Mouse (Mus musculus) cerebellum, adult 11-12 months (tissue): ENCODE results near the gene Psmd12.

Experiments
- DNase-seq: peaks from one replicate; pipeline ENCODE4 v3.0.0; 2022

Gene Psmd12

DNA sequence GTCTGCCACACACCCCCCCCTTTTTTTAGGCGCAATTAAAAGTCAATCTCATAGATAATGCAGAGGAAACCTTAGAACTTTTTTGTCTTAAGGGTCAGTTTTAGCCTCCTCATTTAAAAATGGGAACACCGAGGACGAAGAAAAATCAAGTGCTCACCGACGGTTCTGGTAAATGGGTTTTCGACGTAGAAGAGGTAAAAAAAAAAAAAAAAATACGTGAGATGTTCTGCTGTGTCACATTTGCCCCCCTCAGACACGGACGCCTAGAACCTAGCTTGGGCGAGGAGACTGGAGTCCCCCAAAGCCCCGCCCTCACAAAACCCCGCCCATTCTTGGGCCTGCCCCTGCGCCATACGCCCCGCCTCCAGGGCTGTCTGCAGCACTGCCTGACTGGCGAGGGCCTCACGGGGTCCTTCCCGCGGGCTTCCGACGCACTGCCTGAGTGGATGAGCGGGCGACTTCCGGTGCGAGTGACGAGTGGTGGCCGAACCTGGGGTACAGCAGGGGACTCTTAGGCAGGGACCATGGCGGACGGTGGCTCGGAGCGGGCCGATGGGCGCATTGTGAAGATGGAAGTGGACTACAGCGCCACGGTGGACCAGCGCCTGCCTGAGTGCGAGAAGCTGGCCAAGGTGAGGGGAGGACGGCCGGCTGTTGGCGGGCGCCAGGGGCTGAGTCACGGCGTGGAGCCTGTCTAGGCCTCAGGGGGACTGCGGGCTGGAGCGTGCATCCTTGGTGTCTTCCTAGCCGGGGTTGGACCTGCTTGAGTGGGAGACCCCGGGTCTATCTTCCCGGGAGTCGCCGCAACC is at the start of gene Psmd12:
Psmd12 (plus strand) TSS at position 432 of the 809 bp plus-strand sequence.
- DNase-seq, result peak; percentile 93

DNA sequence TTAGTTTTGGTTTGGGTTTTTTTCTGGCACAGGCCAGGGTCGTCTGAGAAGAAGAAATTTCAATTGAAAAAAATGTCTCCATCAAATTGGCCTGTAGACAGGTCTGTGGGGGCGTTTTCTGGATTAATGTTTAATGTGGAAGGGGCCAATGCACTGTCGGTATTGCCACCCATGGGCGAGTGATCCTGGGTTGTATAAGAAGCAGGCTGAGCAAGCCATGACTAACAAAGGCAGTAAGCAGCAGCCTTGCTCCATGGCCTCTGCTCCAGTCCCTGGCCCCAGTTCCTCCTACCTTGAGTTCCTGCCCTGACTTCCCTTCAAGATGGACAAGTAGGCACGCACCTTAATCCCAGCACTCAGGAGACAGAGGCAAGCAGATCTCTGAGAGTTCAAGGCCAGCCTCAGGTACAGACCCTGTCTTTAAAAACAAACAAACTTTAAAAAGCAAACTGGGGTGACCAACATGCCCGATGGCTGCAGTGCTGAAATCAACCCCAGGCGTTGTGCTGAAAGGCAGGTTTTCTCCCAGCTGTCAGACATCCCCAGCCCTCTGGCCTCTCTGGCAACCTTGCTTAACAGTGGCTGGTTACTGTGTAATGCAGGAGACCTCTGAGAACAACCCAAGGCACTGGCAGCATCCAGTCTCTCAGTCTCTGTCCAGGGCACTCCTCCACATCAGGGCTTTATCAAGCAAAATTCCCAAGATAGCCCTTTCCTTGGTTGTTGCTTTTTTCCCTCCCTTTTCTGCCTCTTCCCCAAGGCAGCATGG is 47.9 kb upstream of the Psmd12 start:
- no peak for DNase-seq

- DNase-seq, result no peak
These were observed 43.4 kb upstream of the Psmd12 start for GRCm38 (mm10) chr11:107435776-107436449.

- no peak for DNase-seq
These were observed 41.6 kb upstream of the Psmd12 start for GRCm38 (mm10) chr11:107437723-107438122.

GRCm38 (mm10) chr11:107438140-107438539 is 41.1 kb upstream of the Psmd12 start:
- DNase-seq, result no peak

- no peak for DNase-seq
These were observed 38.2 kb upstream of the Psmd12 start for GRCm38 (mm10) chr11:107441050-107441449.

DNA sequence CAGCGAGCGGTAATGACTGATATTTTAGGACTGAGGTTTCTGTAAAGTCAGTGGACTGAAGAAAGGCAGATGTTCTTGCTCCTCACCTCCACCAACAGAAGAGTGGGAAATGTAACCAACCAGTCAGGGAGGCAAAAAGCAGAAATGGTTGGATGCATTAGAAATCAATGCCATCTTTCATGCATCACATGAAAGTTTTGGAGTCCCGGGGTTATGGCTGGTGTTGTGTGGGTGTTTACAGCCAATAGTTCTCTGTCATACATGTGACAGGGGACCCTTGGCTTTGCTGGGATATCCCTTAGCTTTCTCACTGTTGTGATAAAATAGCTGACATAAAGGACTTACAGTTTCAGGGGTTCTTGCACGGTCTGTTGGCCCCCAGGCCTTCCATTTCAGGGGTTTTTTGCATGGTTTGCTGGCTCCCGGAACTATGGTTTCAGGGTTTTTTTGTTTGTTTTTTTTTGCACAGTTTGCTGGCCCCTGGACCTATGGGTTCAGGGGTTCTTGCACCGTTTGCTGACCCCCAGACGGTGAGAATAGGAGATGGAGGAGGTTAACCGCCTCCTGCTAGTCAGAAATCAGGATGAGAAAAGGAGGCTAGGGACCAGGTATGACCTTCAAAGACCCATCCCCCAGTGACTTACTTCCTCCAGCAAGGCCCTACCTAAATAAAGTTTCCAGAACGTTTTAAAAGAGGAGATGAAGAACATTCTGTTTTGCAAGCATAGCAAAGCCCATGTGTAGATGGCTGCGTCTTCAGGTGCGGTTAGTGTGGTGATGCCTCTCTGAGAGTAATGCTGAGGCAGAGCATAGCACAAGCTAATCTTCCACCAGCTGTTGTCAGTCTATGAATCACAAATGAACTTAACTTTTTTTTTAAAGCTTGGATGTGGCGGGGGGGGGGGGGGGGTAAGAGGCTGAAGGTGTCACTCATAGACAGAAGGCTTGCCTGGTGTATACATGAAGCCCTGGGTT is 35.9 kb upstream of the Psmd12 start:
- no peak for DNase-seq

DNA sequence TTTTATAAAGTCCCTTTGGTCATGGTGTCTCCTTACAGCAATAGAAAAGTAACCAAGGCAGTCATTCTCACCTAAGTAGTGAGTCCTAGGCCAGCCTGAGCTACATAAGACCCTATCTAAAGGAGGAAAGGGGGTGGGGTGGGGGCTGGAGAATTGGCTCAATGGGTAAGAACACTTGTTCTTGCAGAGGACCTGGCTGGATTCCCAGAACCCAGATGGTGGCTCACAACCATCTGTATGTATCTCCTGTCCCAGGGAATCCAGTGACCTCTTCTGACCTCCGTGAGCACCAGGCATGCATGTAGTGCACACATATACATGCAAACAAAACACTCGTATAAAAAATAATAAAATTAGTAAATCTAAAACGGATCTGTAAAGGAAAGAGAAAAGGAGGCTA is 33.6 kb upstream of the Psmd12 start:
- peak; percentile 81 for DNase-seq

DNA sequence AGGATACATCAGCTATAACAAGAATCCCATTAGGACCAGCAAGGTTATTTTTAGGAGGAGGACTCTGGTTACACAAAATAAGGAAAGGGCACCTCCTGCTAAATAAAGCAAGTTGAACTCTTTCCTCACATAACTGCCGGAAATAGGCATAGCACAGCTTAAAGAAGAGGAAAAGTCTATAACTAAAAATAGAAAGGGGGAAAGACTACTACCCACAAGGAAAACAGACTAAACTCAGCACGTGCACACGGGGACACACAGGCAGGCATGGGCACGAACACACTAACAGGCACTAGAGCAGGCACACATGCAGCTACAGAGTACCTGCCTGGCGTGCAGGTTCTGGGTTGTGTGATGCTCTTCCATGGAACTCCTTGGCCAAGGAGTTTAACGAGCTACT is 32.6 kb upstream of the Psmd12 start:
- no peak for DNase-seq

DNA sequence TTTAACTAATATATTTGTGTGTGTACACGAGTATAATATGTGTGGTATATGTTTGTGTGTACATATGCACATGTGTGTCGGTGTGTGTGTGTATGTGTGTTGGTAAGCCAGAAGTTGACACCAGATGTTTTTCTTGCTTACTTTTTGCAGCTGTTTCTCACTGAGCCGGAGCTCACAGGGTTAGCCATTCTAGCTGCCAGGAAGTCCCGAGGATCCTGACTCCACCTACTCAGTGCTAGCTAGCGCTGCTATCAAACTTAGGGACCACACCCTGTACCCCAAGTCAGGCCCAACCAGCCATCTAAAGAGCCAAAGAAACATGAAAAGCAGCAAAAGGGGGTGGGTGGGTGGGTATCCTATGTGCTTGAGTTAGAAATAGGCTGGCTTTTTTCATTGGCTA is 31.9 kb upstream of the Psmd12 start:
- DNase-seq, result no peak

GRCm38 (mm10) chr11:107447915-107448314 is 31.4 kb upstream of the Psmd12 start:
- DNase-seq, result no peak

- DNase-seq, result no peak
These were observed 29.9 kb upstream of the Psmd12 start for GRCm38 (mm10) chr11:107449169-107449910.

DNA sequence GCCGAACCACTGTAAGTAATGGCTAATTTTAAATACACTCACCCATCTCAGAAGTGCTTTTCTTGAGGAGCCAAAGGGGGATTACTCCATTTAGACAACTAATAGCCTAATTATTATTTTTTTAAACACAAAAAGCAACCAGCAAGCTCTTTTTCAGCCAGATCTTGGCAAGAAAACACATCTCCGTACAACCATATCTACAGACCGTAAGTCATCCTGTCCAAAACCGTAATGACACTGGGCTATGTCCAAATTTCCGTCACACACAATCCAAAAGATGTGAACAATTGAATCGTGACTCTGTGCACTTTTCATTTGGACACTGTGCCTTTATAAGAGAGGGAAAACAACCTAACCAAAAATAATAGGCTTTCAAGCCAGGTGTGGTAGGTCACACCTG is 29.2 kb upstream of the Psmd12 start:
- DNase-seq, result no peak

DNA sequence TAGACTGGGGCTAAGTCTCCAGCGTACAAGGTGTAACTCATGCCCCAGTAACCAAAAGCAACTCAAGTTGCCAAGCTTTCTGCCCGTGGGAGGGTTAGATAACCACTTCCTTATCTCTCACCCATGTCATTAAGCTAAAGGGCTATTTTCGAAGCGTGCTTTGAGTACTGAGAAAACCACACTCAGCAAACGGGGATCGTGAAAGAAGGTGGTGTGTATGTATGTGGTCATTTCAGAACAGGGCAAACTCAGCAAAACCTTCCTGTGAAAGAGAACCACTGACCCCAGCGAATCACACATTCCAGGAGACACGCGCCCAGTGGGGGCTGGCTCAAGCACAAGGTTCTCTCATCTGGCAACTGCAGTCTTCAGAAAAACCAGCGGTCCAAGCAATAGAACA is 28.2 kb upstream of the Psmd12 start:
- no peak for DNase-seq

- DNase-seq, result no peak
These were observed 27.2 kb upstream of the Psmd12 start for GRCm38 (mm10) chr11:107452053-107452452.

GRCm38 (mm10) chr11:107454546-107455462 is 24.5 kb upstream of the Psmd12 start:
- DNase-seq, result no peak

DNA sequence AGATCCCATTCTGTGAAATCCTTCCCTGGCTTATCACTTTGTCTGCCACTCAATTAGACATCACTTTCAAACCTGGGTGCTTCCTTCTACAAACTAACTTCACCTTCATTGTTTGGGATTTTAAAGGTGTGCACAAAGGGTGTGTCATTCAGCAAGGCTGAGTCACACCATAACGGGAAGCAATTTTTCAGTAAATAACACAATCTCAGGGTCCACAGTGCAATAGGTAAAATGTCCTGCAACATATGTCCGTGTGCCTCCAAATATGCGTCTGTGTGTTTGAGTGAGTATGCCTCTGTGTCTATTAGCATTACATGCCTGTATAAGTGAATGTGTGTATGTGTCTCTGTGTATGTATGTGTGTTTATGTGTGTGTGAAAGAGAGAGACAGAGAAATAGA is 22.0 kb upstream of the Psmd12 start:
- DNase-seq, result no peak

DNA sequence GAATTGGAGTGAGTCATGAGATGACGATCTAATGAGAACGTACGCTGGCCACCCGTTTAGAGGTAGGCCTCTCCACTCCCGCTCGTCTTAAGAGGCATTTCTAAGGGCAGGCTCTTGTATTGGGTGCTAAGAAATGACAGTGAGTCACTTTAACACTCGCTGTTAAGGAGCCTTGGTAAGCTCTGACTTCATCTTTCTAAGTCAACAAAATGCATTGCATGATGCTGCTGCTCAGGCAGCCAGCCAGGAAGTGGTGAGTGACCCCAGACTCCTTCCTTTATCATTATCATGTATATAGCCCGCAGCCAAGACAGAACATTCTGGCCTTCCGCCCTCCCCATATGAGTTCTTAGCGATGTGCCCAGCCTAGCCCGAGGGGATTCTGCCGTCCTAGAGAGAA is 21.0 kb upstream of the Psmd12 start:
- no peak for DNase-seq

GRCm38 (mm10) chr11:107458986-107459385 is 20.3 kb upstream of the Psmd12 start:
- DNase-seq, result no peak

GRCm38 (mm10) chr11:107459828-107460227 is 19.5 kb upstream of the Psmd12 start:
- no peak for DNase-seq

- DNase-seq, result no peak
These were observed 16.8 kb upstream of the Psmd12 start for GRCm38 (mm10) chr11:107462478-107462877.
